In the genomic region with DNA sequence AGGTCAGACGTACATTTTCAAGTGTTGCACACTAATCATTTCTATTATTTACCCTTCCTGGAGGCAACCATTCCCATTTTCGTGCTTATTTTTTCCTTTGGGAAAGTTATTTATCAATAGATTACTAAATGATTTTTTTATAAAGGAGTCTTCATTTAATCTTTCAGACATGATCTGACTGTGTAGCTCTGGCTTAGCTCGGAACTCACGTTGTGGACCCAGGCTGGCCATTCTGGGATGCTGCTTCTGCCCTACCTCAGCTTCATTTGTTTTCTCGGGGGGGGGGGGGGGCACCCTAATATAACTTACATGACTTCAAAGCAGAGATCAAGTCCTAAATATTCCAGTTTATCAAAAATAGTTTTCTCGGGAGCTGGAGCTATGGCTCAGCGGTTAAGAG, we compare ENCODE assay signal across 8 mouse cellular contexts. TPM values are rescaled to one million over a fixed set of nuclear protein-coding genes. Genes with fewer than 3 reads are reported as not detected.
DNase-seq lines count a peak whose midpoint lies in the region; ATAC-seq and TF ChIP-seq lines count a peak whose summit lies in the region.
"Had no signal": no experiment of that assay in that cellular context is flagged by ENCODE, and none has a peak within 500 bp of the region (broad histone marks: within the 10 kb centered on the region; RNA-seq: fewer than 3 reads in every experiment).

No protein-coding gene starts in this region.

- no peak for ATAC-seq in megakaryocyte, adult 5-6 weeks (ENCODE audit: poor library complexity, severe bottlenecking)

- H3K9me3 ChIP-seq in megakaryocyte, embryonic 14.5 days = no peaks in the 10 kb centered on the region
- H3K9me3 ChIP-seq in forebrain, embryonic 10.5 days = no peaks in the 10 kb centered on the region
- no peaks in the 10 kb centered on the region for H3K9me3 ChIP-seq in limb, embryonic 10.5 days (replicated peaks)

- WGBS in forebrain, embryonic 10.5 days = 9% methylated on average over 7 of the region's 7 CpGs
- WGBS in limb, embryonic 10.5 days = 9% methylated on average over 7 of the region's 7 CpGs
- WGBS in small intestine, adult 2 months = 2% methylated on average over 7 of the region's 7 CpGs

- no peak for TF ChIP-seq POLR2A in small intestine, adult 2 months (IDR thresholded peaks at IDR 0.05; ENCODE audit: low read depth, low read length)

- DNase-seq in forebrain, embryonic 10.5 days (ENCODE audit: extremely low spot score, low spot score) = no peak
- DNase-seq in limb, embryonic 10.5 days (ENCODE audit: low spot score) = no peak
- no peak for DNase-seq in spleen, postnatal 10 days (ENCODE audit: low spot score in 2 of 2)
- no peak for DNase-seq in ovary, adult 18-20 months (ENCODE audit: low spot score)

- peak overlapping the region; percentile 100 for H3K4me3 ChIP-seq in megakaryocyte, embryonic 14.5 days (replicated peaks)
- H3K4me3 ChIP-seq in forebrain, embryonic 10.5 days = peak overlapping the region; percentile 97
- peak overlapping the region; percentile 94 for H3K4me3 ChIP-seq in limb, embryonic 10.5 days
- peak overlapping the region; percentile 42; the same call in 1 of the 2 replicates for H3K4me3 ChIP-seq in small intestine, adult 2 months (ENCODE audit: low read depth, low read length)

- H3K4me1 ChIP-seq in megakaryocyte, embryonic 14.5 days = peaks cover 54% of the 10 kb centered on the region
- peaks cover 17% of the 10 kb centered on the region for H3K4me1 ChIP-seq in forebrain, embryonic 10.5 days
- peaks cover 12% of the 10 kb centered on the region for H3K4me1 ChIP-seq in limb, embryonic 10.5 days
- no peaks in the 10 kb centered on the region for H3K4me1 ChIP-seq in small intestine, adult 2 months (ENCODE audit: control insufficient read depth, insufficient read depth, insufficient read length, low read length)

- no peaks in the 10 kb centered on the region for H3K27me3 ChIP-seq in megakaryocyte, embryonic 14.5 days (replicated peaks)
- no peaks in the 10 kb centered on the region for H3K27me3 ChIP-seq in forebrain, embryonic 10.5 days (ENCODE audit: poor library complexity, severe bottlenecking)
- no peaks in the 10 kb centered on the region for H3K27me3 ChIP-seq in limb, embryonic 10.5 days (ENCODE audit: low read depth, poor library complexity, severe bottlenecking)
- H3K27me3 ChIP-seq in small intestine, adult 2 months (ENCODE audit: control insufficient read depth, insufficient read depth, low read length) = no peaks in the 10 kb centered on the region

- TF ChIP-seq CTCF in small intestine, adult 2 months (IDR thresholded peaks at IDR 0.05; ENCODE audit: extremely low read depth, insufficient read length, insufficient replicate concordance, low read depth, low read length) = no peak

- H3K27ac ChIP-seq in forebrain, embryonic 10.5 days = peak overlapping the region; percentile 97
- peak overlapping the region; percentile 96 for H3K27ac ChIP-seq in limb, embryonic 10.5 days
- H3K27ac ChIP-seq in small intestine, adult 2 months (ENCODE audit: insufficient read depth, low read depth, low read length) = no peak overlapping the region

- H3K36me3 ChIP-seq in megakaryocyte, embryonic 14.5 days (replicated peaks; ENCODE audit: low read length) = peaks cover 34% of the 10 kb centered on the region
- peaks cover 35% of the 10 kb centered on the region for H3K36me3 ChIP-seq in forebrain, embryonic 10.5 days (replicated peaks)
- H3K36me3 ChIP-seq in limb, embryonic 10.5 days = peaks cover 34% of the 10 kb centered on the region
- H3K36me3 ChIP-seq in small intestine, adult 2 months (ENCODE audit: control insufficient read depth, insufficient read depth, low read length) = peaks cover 27% of the 10 kb centered on the region

RNA-seq across cellular contexts. Expression of gene Cct2, which starts 0.5 kb away (rescaled TPM):
- 3.6 and 19.1 TPM in 2 replicates for polyA plus RNA-seq in megakaryocyte, embryonic 14.5 days (2012; ENCODE audit: insufficient read depth, low replicate concordance)
- 265 and 283 TPM in 2 replicates for total RNA-seq in megakaryocyte, adult 5-6 weeks (2015)
- total RNA-seq in megakaryocyte, adult 5-6 weeks (2017) = 250 and 266 TPM in 2 replicates
- polyA plus RNA-seq in forebrain, embryonic 10.5 days (2016; fragmentation: Nextera tagmentation; extraction: Ambion mirVana) = 332 and 337 TPM in 2 replicates
- 350 and 402 TPM in 2 replicates for polyA plus RNA-seq in limb, embryonic 10.5 days (2016; fragmentation: Nextera tagmentation; extraction: Ambion mirVana)
- 20.6 and 37.3 TPM in 2 replicates for polyA plus RNA-seq in small intestine, adult 2 months (2012; rRNA removed)

RNA-seq across cellular contexts. Expression of gene Lrrc10, which starts 18.9 kb away (rescaled TPM):
- not detected in 2 replicates for polyA plus RNA-seq in megakaryocyte, embryonic 14.5 days (2012; ENCODE audit: insufficient read depth, low replicate concordance)
- not detected in 2 replicates for total RNA-seq in megakaryocyte, adult 5-6 weeks (2015)
- not detected in 2 replicates for total RNA-seq in megakaryocyte, adult 5-6 weeks (2017)
- polyA plus RNA-seq in forebrain, embryonic 10.5 days (2016; fragmentation: Nextera tagmentation; extraction: Ambion mirVana) = not detected in 2 replicates
- 0.10 TPM in 1 of 2 replicates, not detected in the other for polyA plus RNA-seq in limb, embryonic 10.5 days (2016; fragmentation: Nextera tagmentation; extraction: Ambion mirVana)
- not detected in 2 replicates for polyA plus RNA-seq in small intestine, adult 2 months (2012; rRNA removed)
- total RNA-seq: layer of hippocampus, adult 18-20 months had no signal

Comparison
In these comparisons a context has a peak if more than half of its experiments do, and no peak if none do; other contexts are left out.
1. H3K4me3 ChIP-seq: peak in every context shown above with its lines; median percentile 100 in megakaryocyte, embryonic 14.5 days; 97 in forebrain, embryonic 10.5 days; 94 in limb, embryonic 10.5 days; 42 in small intestine, adult 2 months.